Mouse (Mus musculus) kidney, adult 2 months (tissue): Measurements from ENCODE around the gene Chd3. TPM values are rescaled to one million over a fixed set of nuclear protein-coding genes. Genes with fewer than 3 reads are reported as not detected.

Source experiments
- DNase-seq: peaks from one replicate; pipeline ENCODE4 v3.0.0; 2021
- H3K27ac ChIP-seq: fragments of 200-500 bp; 2 replicates; pipeline ENCODE4 v1.5.1; 2012; ENCODE audit warnings: low read depth, low read length, control low read depth, inconsistent platforms; ENCODE audit not compliant: insufficient read depth
- H3K27me3 ChIP-seq: fragments of 200-500 bp; replicated peaks from 2 replicates; pipeline ENCODE4 v1.6.1; 2012; ENCODE audit warnings: mild to moderate bottlenecking, moderate library complexity, low read length, inconsistent platforms; ENCODE audit not compliant: control insufficient read depth, insufficient read depth
- H3K36me3 ChIP-seq: fragments of 200-500 bp; 2 replicates; pipeline ENCODE4 v1.6.1; 2012; ENCODE audit warnings: mild to moderate bottlenecking, moderate library complexity, low read length, inconsistent platforms; ENCODE audit not compliant: control insufficient read depth, insufficient read depth
- H3K4me1 ChIP-seq: fragments of 200-500 bp; 2 replicates; pipeline ENCODE4 v1.6.1; 2011; ENCODE audit warnings: low read length; ENCODE audit not compliant: control insufficient read depth, insufficient read depth
- H3K4me3 ChIP-seq: fragments of 200-500 bp; 2 replicates; pipeline ENCODE4 v1.5.1; 2011; ENCODE audit warnings: mild to moderate bottlenecking, low read depth, low read length, control low read depth; ENCODE audit not compliant: insufficient read depth
- CTCF ChIP-seq: fragments of 200-500 bp; conservative IDR thresholded peaks from 2 replicates; pipeline ENCODE4 v1.5.1; 2011; ENCODE audit warnings: low read depth, mild to moderate bottlenecking, control low read depth, low read length, moderate library complexity, mixed read lengths; ENCODE audit not compliant: insufficient read depth, insufficient read length
- POLR2A ChIP-seq: fragments of 200-500 bp; IDR thresholded peaks from one replicate; pipeline ENCODE4 v1.6.1; 2011; ENCODE audit warnings: low read depth, low read length, control low read depth
- WGBS: fragments of 180-500 bp; shearing (Covaris S2); methylation state at CpG from one replicate; pipeline ENCODE4 v1.1.7; 2018; 5-methylcytosine and 5-hydroxymethylcytosine counted together
- polyA plus RNA-seq: library from polyadenylated mRNA; depleted of rRNA; stranded (reverse); fragments of >200 nt; gene quantifications from 2 replicates; pipeline ENCODE4 v1.2.3, GENCODE M21; 2012

The Chd3 gene
- polyA plus RNA-seq, 1 experiment, result 168 TPM

- Histone ChIP-seq H3K4me1 (peaks cover 3% of the 10 kb centered on the region; the same call in 1 of the 2 replicates), H3K27me3 (no peaks in the 10 kb centered on the region), H3K36me3 (no peaks in the 10 kb centered on the region), H3K4me3 (no peak overlapping the region), H3K27ac (no peak overlapping the region)
- no peak for DNase-seq
- 66% methylated on average over 12 of the region's 12 CpGs for WGBS
- TF ChIP-seq POLR2A, result no peak
- TF ChIP-seq CTCF, result no peak
Measured at GRCm38 (mm10) chr11:69371601-69372000, 2.4 kb upstream of the Chd3 start.

- H3K4me1 ChIP-seq, result peaks cover 8% of the 10 kb centered on the region
- no peaks in the 10 kb centered on the region for H3K36me3 ChIP-seq
- peak overlapping the region; percentile 57; the same call in 1 of the 2 replicates for H3K27ac ChIP-seq
- WGBS, result 36% methylated on average over 9 of the region's 9 CpGs
- no peak for DNase-seq
- no peak for TF ChIP-seq CTCF
- TF ChIP-seq POLR2A, result no peak
- no peaks in the 10 kb centered on the region for H3K27me3 ChIP-seq
- H3K4me3 ChIP-seq, result no peak overlapping the region
Measured at GRCm38 (mm10) chr11:69370817-69371215, 1.6 kb upstream of the Chd3 start.

DNA sequence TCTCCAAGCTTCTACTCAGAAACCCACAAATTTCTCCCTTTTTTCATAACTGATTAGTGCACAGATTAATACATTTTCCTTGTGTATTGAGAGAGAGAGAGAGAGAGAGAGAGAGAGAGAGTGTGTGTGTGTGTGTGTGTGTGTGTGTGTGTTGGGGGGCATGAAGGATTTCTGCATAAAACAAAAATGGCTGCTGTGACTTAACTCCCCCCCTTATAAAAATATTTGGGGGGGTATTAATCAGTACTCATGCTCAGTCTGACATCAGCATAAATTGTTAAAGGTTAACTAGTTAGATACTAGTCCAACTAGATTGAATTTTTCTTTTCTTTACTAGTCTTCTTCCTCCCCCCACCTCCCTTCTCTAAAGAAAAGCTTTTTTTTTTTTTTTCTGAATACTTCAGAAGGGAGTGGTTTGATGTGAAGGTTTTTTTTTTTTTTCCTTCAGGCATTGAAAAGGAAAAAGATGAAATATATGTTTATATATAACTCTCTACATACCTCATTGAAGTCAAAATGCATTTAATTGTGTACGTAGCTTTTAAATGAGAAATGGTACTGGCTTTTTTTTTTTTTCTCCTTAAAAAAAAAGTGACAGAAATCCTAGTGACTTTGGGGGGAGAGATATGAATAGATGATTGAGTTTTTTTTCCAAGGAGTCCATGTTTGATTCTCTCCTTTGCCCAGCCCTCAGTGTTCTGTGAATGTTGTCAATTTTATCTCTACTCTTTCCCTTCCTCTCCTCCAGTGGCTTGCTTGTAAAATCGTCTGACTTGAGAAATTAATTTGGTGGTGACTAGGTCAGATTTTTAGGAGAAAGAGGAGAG is 997 bp upstream of the Chd3 start:
- H3K4me1 ChIP-seq, result peaks cover 14% of the 10 kb centered on the region
- TF ChIP-seq POLR2A (no peak), CTCF (no peak)
- no peaks in the 10 kb centered on the region for H3K36me3 ChIP-seq
- WGBS, result 42% methylated on average over 2 of the region's 2 CpGs
- DNase-seq, result peak; percentile 34
- H3K4me3 ChIP-seq, result no peak overlapping the region
- H3K27ac ChIP-seq, result peak overlapping the region; percentile 57; the same call in 1 of the 2 replicates
- no peaks in the 10 kb centered on the region for H3K27me3 ChIP-seq

DNA sequence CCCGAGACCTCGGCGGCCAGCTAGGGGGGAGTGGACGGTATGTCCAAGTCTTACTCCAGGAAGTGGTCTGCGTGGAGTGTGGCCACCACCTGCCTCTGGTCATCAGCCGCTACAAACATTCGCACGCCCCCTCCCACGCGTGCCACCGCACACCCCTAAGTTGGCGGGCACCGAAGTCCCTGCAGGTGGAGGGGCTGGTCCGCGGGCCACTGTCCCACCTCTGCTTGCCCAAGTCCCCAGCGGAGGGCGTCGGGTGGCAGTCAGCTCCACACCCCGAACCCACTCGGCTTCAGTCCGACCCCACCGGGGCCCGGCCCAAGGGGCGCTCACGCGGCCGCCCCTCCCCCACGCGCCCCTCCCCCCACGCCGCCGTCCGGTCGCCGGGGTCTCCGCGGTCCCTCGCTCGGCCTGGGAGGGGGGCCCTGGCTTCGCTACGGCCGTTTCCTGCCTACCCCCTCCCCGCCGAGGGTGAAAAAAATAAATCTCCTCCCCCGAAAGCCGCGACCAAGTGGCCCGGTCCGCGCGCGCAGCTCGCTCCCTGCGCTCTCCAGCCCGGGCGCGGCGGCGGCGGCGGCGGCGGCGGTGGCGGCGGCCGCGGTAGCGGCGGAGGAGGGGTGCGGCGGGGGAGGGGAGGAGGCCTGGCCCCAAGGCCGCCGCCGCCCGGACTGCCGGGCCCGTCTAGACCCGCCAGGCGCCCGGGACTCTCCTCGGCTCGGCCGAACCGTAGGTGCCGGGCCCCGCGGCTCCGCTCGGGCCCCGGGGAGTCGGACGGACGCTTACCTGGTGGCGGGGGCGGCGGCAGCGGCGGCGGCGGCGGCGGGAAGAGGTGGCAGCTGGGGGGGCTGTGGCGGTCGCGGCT is 621 bp downstream of the Chd3 start:
- H3K36me3 ChIP-seq, result no peaks in the 10 kb centered on the region
- no peak for TF ChIP-seq CTCF
- TF ChIP-seq POLR2A, result no peak
- H3K4me3 ChIP-seq, result peak overlapping the region; percentile 66
- peak overlapping the region; percentile 94 for H3K27ac ChIP-seq
- DNase-seq, result peak; percentile 55
- 1% methylated on average over 84 of the region's 106 CpGs for WGBS
- no peaks in the 10 kb centered on the region for H3K27me3 ChIP-seq
- peaks cover 25% of the 10 kb centered on the region for H3K4me1 ChIP-seq

DNA sequence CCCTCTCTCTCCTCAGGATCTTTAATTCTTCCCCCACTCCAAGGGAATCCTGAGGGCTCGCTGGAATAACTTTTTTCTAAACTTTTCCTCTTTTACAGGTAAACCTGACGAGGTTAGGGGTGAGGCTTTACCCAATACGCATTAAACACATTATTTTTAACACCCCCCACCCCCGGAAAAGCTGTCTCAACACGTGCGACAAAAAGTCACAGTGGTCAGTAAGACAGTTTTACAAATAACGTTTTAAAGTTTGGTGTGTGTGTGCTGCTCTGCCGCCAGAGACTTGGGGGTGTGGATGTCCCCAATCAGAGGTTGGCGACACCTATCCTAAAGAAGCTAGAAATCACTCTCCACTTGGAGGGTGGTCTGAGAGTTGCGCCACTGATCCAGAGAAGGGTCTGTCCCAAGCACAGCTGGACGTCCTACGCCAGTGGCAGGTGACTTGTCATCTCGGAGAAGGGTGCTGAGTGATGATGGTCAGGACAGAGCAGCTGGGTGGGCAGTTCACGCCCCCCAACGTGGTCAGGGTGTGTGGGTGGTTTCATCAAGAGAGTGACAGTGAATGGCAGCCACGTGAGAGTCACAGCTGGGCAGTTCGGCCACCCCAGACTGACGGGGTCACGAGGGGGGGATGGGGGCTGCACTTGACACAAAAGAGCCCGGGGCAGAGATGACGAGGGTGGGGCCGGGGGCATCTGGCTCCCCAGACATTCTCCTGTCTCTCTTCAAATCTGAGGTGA is 1.4 kb downstream of the Chd3 start:
- no peaks in the 10 kb centered on the region for H3K27me3 ChIP-seq
- H3K36me3 ChIP-seq, result no peaks in the 10 kb centered on the region
- peak overlapping the region; percentile 81 for H3K27ac ChIP-seq
- H3K4me1 ChIP-seq, result peaks cover 28% of the 10 kb centered on the region
- TF ChIP-seq POLR2A, result no peak
- TF ChIP-seq CTCF, result no peak
- peak overlapping the region; percentile 66 for H3K4me3 ChIP-seq
- peak; percentile 61 for DNase-seq
- 2% methylated on average over 22 of the region's 22 CpGs for whole genome bisulfite sequencing

DNA sequence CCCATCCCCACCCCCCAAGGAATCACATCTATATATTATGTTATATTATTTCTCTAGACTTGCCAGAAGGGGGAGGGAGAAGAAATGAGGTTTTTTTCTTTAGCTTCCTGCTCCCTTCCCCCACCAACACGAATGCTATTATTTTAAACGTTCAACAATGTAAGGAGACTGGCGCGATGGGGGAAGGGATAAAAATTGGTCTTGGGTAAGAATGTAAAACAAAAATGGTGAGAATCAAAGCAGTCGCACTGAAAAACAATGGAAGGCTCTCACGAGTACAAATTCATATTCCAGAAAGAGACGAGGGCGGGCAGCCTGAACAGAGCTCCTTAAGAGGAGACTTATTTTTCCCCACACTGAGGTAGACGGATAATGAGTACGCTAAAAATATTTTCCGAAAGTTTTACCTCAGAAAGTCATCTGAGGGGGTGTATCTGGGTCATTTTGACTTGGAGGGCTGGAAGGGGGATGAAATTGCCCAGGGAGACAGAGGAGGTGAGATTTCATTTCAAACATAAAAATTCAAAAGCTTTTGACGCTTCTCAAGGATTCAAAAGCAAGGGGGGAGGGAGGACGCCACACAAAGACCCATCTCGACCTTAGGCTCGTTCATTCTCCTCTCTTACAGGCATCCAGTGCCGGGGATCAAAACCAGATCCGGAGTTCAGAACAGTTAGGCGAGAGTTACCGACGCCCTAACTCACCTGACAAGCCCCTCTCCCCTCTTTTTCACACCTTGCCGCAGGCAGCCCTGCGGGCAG is 2.2 kb downstream of the Chd3 start:
- TF ChIP-seq POLR2A (no peak), CTCF (no peak)
- Histone ChIP-seq H3K4me1 (peaks cover 28% of the 10 kb centered on the region), H3K27ac (peak overlapping the region; percentile 81), H3K36me3 (no peaks in the 10 kb centered on the region), H3K27me3 (no peaks in the 10 kb centered on the region), H3K4me3 (peak overlapping the region; percentile 66)
- DNase-seq, result peak; percentile 42
- WGBS, result 1% methylated on average over 22 of the region's 22 CpGs
